Mouse (Mus musculus) kidney, embryonic 14.5 days (tissue): ENCODE data around the gene Fam222b. TPM values are rescaled to one million over a fixed set of nuclear protein-coding genes. Genes with fewer than 3 reads are reported as not detected.

Experiments
- microRNA counts: library from miRNA; unstranded; fragments of <30 nt; microRNA quantifications from one replicate; lab custom pipeline; 2017
- microRNA-seq: library from miRNA; unstranded; fragments of <30 nt; microRNA quantifications from one replicate; pipeline ENCODE4, GENCODE M21; 2016
- polyA plus RNA-seq: library from polyadenylated mRNA; unstranded; fragments of >200 nt; fragmentation: Nextera tagmentation; extraction: Ambion mirVana; gene quantifications from 2 replicates; pipeline ENCODE4 v1.2.1, GENCODE M21; 2014

Fam222b gene
- polyA plus RNA-seq, 1 experiment from 2014 or later: 16.9 TPM

MicroRNAs encoded within 50 kb of the gene (microRNA counts, 519-probe panel; counts per million panel counts)
- microRNA mmu-miR-144 (lab: Ali Mortazavi, UCI) (5,324 counts per million, percentile 48 among the panel's probes with 10 or more counts), microRNA mmu-miR-451 (lab: Ali Mortazavi, UCI) (5,454 counts per million, percentile 51 among the panel's probes with 10 or more counts)

Small RNA genes lying within 50 kb of the gene (microRNA-seq; reads per million reads assigned to microRNA genes)
- 42.5 reads per million, percentile 45 among the genes with 10 or more reads in this experiment for gene Mir144
- not detected for gene Mir451a
- not detected for gene Mir451b
- gene Mir7653: 0.84 reads per million

Other genes starting within 250 kb of the Fam222b start
- gene Pipox, start 200.6 kb upstream of the Fam222b start, polyA plus RNA-seq: 3.2 and 6.2 TPM in 2 replicates
- gene Sez6, start 163.9 kb upstream of the Fam222b start, polyA plus RNA-seq: not detected in 2 replicates
- 16.1 and 22.6 TPM in 2 replicates for gene Phf12, start 111.9 kb upstream of the Fam222b start, polyA plus RNA-seq
- gene Dhrs13, start 62.4 kb upstream of the Fam222b start, polyA plus RNA-seq: 20.3 and 20.4 TPM in 2 replicates
- gene Flot2, start 56.7 kb upstream of the Fam222b start, polyA plus RNA-seq: 25.6 and 45.7 TPM in 2 replicates
- gene Eral1, start 14.3 kb upstream of the Fam222b start, polyA plus RNA-seq: 35.2 and 40.1 TPM in 2 replicates
- gene Traf4, start 70.9 kb downstream of the Fam222b start, polyA plus RNA-seq: 68.2 and 111 TPM in 2 replicates
- 15.8 and 20.6 TPM in 2 replicates for gene Nek8, start 82.0 kb downstream of the Fam222b start, polyA plus RNA-seq
- 23.1 and 28.1 TPM in 2 replicates for gene Tlcd1, start 82.1 kb downstream of the Fam222b start, polyA plus RNA-seq
- gene Rpl23a, start 88.9 kb downstream of the Fam222b start, polyA plus RNA-seq: 1,650 and 2,291 TPM in 2 replicates
- 128 and 156 TPM in 2 replicates for gene Rab34, start 93.8 kb downstream of the Fam222b start, polyA plus RNA-seq
- 3.4 and 4.1 TPM in 2 replicates for gene Proca1, start 98.7 kb downstream of the Fam222b start, polyA plus RNA-seq
- 81.3 and 95.2 TPM in 2 replicates for gene Sdf2, start 151.1 kb downstream of the Fam222b start, polyA plus RNA-seq
- gene Supt6, start 151.3 kb downstream of the Fam222b start, polyA plus RNA-seq: 13.5 and 26.0 TPM in 2 replicates
- 75.1 and 109 TPM in 2 replicates for gene 2610507B11Rik, start 167.1 kb downstream of the Fam222b start, polyA plus RNA-seq
- 0.10 and 0.47 TPM in 2 replicates for gene BC030499, start 196.2 kb downstream of the Fam222b start, polyA plus RNA-seq
- gene Spag5, start 206.9 kb downstream of the Fam222b start, polyA plus RNA-seq: 35.7 and 50.9 TPM in 2 replicates
- 2.3 and 4.3 TPM in 2 replicates for gene Aldoc, start 228.3 kb downstream of the Fam222b start, polyA plus RNA-seq
- gene Pigs, start 233.8 kb downstream of the Fam222b start, polyA plus RNA-seq: 48.9 and 76.0 TPM in 2 replicates
- gene Unc119, start 248.8 kb downstream of the Fam222b start, polyA plus RNA-seq: 49.6 and 57.1 TPM in 2 replicates